Mouse (Mus musculus) bone marrow macrophage, adult 2 months (primary cell): ENCODE measurements around the gene Map10.

Experiments used
- CTCF ChIP-seq: IDR thresholded peaks from 2 replicates; pipeline ENCODE4 v1.5.1; 2012; ENCODE audit warnings: low read depth, mild to moderate bottlenecking, low read length, moderate library complexity
- POLR2A ChIP-seq: IDR thresholded peaks from 2 replicates; pipeline ENCODE4 v1.6.1; 2012; ENCODE audit warnings: mild to moderate bottlenecking, low read depth, low read length, borderline replicate concordance

DNA sequence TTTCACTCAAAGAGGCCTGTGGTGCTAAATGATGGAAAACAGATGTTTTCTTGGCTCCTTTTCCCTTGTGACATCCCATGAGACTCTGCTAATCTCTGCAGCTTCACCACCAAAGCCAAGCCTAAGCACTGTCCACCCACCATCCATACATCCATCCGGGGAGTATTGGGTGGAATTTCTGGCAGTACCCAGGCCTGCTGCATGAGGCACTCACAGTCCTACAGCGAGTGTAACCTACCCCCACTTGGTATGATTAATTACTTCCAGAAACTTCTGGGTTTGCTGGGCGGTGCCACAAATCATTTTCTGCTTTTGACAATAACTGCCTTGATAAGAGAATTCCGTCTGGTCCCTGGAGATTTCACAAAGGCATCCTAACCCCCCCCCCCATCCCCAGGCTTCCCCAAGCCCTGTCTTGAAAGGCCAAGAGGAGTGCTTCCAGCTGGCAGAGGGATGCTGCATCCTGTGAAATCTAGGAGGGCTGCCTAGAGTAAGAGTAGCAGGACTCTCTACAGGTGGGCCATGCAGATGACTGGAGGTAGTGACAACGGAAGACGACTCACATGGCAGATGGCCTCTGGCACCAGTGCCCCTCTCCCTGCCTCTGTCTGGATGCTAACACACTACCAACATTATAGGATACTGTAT lies 31.1 kb upstream of the Map10 start:
- TF ChIP-seq CTCF (no peak), POLR2A (no peak)
